8 mouse cellular contexts compared by ENCODE assay signal in the genomic region with DNA sequence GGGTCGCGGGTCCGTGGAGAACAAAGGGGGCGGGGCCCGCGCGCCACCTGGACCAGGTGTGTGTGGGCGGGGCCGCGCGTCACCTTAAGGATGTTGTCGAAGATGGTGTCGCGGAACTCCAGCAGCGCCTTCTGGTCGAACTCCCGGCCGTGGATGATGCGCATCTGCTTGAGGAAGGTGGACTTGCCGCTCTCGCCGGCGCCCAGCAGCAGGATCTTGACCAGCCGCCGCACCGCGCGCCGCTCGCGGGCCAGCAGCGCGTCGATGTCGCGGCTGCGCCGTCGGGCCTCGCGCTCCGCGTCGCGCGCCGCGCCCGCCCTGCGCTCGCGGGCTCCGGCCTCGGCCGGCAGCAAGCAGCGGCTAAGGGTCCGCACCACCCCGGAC. TPM values are rescaled to one million over a fixed set of nuclear protein-coding genes. Genes with fewer than 3 reads are reported as not detected.
A peak's percentile ranks its signal among the peaks of the same experiment; 100 is the strongest.
DNase-seq lines count a peak whose midpoint lies in the region; ATAC-seq and TF ChIP-seq lines count a peak whose summit lies in the region.

No protein-coding gene starts in this region.

- H3K79me2 ChIP-seq in liver, adult 2 months (ENCODE audit: control insufficient read depth, insufficient read depth, low read length): peaks cover 25% of the 10 kb centered on the region
- H3K79me2 ChIP-seq in myocyte (ENCODE audit: control insufficient read depth, insufficient read depth): peaks cover 49% of the 10 kb centered on the region

- no peaks in the 10 kb centered on the region for H3K27me3 ChIP-seq in forebrain, embryonic 11.5 days (ENCODE audit: control insufficient read depth, insufficient read depth, low read length)
- no peaks in the 10 kb centered on the region; the same call in 1 of the 2 replicates for H3K27me3 ChIP-seq in liver, adult 2 months (ENCODE audit: control insufficient read depth, insufficient read depth, low read length)
- no peaks in the 10 kb centered on the region for H3K27me3 ChIP-seq in myocyte (ENCODE audit: control insufficient read depth, insufficient read depth, insufficient read length)

- ATAC-seq in CD4-positive, CD25-positive, alpha-beta regulatory T cell, adult 4 months: no peak
- ATAC-seq in forebrain, embryonic 11.5 days (replicated peaks; ENCODE audit: low FRiP score): no peak

- no peak overlapping the region for H3K27ac ChIP-seq in forebrain, embryonic 11.5 days (ENCODE audit: low read depth, low read length)
- peak overlapping the region; percentile 96 for H3K27ac ChIP-seq in liver, adult 2 months (replicated peaks; ENCODE audit: insufficient read depth, low read depth, low read length)

- H3K9me3 ChIP-seq in forebrain, embryonic 11.5 days (ENCODE audit: control insufficient read depth, low read length): no peaks in the 10 kb centered on the region

- 0% methylated on average over 56 of the region's 58 CpGs for WGBS in forebrain, embryonic 11.5 days
- WGBS in liver, adult 2 months: under 1% methylated on average over 58 of the region's 58 CpGs

- H3ac ChIP-seq in myocyte (ENCODE audit: control insufficient read depth, insufficient read length): peak overlapping the region; percentile 100

- peak overlapping the region; percentile 76 for H3K4me2 ChIP-seq in forebrain, embryonic 11.5 days (ENCODE audit: low read depth, low read length, severe bottlenecking)
- H3K4me2 ChIP-seq in myocyte (ENCODE audit: low read depth): peak overlapping the region; percentile 81

- H3K4me3 ChIP-seq in forebrain, embryonic 11.5 days (ENCODE audit: low read depth, low read length): peak overlapping the region; percentile 76
- H3K4me3 ChIP-seq in liver, adult 2 months (ENCODE audit: insufficient read depth, low read depth, low read length): peak overlapping the region; percentile 89
- H3K4me3 ChIP-seq in myocyte: peak overlapping the region; percentile 40

- peak overlapping the region; percentile 80 for H3K9ac ChIP-seq in forebrain, embryonic 11.5 days (ENCODE audit: low read length)
- peak overlapping the region; percentile 94 for H3K9ac ChIP-seq in liver, adult 2 months (ENCODE audit: low read depth, low read length)

- TF ChIP-seq CTCF in liver, adult 2 months (IDR thresholded peaks at IDR 0.05; ENCODE audit: low read depth, low read length): no peak

- no peaks in the 10 kb centered on the region for H3K36me3 ChIP-seq in forebrain, embryonic 11.5 days (ENCODE audit: control insufficient read depth, insufficient read depth, low read length)
- H3K36me3 ChIP-seq in liver, adult 2 months (ENCODE audit: control insufficient read depth, insufficient read depth, low read length): no peaks in the 10 kb centered on the region
- H3K36me3 ChIP-seq in myocyte (ENCODE audit: control insufficient read depth, insufficient read depth): no peaks in the 10 kb centered on the region

- peak; percentile 73 for DNase-seq in CD4-positive, CD25-positive, alpha-beta regulatory T cell, adult 2 months (ENCODE audit: low read depth, low spot score)
- DNase-seq in adipocyte (ENCODE audit: low spot score): peak; percentile 35
- no peak for DNase-seq in forebrain, embryonic 11.5 days (ENCODE audit: low spot score)
- DNase-seq in induced T-regulatory cell, adult 2 months (ENCODE audit: low read depth): peak; percentile 68
- no peak for DNase-seq in liver, adult 2 months (ENCODE audit: extremely low read depth, low read depth, low spot score)
- DNase-seq in thymus, postnatal 10 days (ENCODE audit: low spot score in 2 of 2): peak; percentile 46 to 50

- no peak for TF ChIP-seq POLR2A in liver, adult 2 months (IDR thresholded peaks at IDR 0.05; ENCODE audit: extremely low read depth, insufficient read depth, low read length)
- no peak for TF ChIP-seq POLR2A in myocyte (IDR thresholded peaks at IDR 0.05; ENCODE audit: insufficient read length, low read depth)

- peaks cover 12% of the 10 kb centered on the region; the same call in 1 of the 2 replicates for H3K4me1 ChIP-seq in forebrain, embryonic 11.5 days (replicated peaks; ENCODE audit: control insufficient read depth, insufficient read depth, low read length)
- H3K4me1 ChIP-seq in liver, adult 2 months (ENCODE audit: control insufficient read depth, insufficient read depth, low read length): peaks cover 29% of the 10 kb centered on the region

TF ChIP-seq in myocyte, 11 proteins besides CTCF, POLR2A, EP300 and RAD21:
- TF ChIP-seq MYOD1 (IDR thresholded peaks at IDR 0.05; ENCODE audit: control insufficient read depth in 1 of 3, insufficient read length in 2 of 3, low read depth in 2 of 3): peak in 1 of 3 experiments; percentile 1
- TF ChIP-seq MAX (IDR thresholded peaks at IDR 0.05; ENCODE audit: low read depth): no peak

RNA-seq across cellular contexts. Expression of a gene that starts 0.3 kb away (rescaled TPM):
- polyA plus RNA-seq in CD4-positive, CD25-positive, alpha-beta regulatory T cell, adult 4 months (2017; shearing (Covaris generic)): 1 to 10 TPM; 4.3 to 6.0 TPM
- 49.7 and 58.9 TPM in 2 replicates for polyA plus RNA-seq in forebrain, embryonic 11.5 days (2014; fragmentation: Nextera tagmentation; extraction: Ambion mirVana)
- total RNA-seq in liver, adult 2 months (2014; rRNA removed): 43.1 and 56.9 TPM in 2 replicates
- polyA plus RNA-seq in liver, adult 2 months (2012; rRNA removed): 85.1 and 88.2 TPM in 2 replicates
- 48.8 TPM for polyA plus RNA-seq in myocyte (2012; fragmentation: generic; extraction: Trizol)

Comparison
In these comparisons a context has a peak if more than half of its experiments do, and no peak if none do; other contexts are left out.
1. DNase-seq: peak in CD4-positive, CD25-positive, alpha-beta regulatory T cell, adult 2 months (single experiment), adipocyte (single experiment), induced T-regulatory cell, adult 2 months (single experiment) and thymus, postnatal 10 days (2 of 2); none in forebrain, embryonic 11.5 days (single experiment) and liver, adult 2 months (single experiment).
2. Peak in every context shown above with its lines, with median percentiles within 50 percentile points of each other: H3K4me3 ChIP-seq.